Mouse (Mus musculus): ENCODE data around the gene Arhgef10l. TPM values are rescaled to one million over a fixed set of nuclear protein-coding genes. Genes with fewer than 3 reads are reported as not detected.

Arhgef10l gene
- polyA plus RNA-seq, 1 experiment, result 34.6 TPM

DNA sequence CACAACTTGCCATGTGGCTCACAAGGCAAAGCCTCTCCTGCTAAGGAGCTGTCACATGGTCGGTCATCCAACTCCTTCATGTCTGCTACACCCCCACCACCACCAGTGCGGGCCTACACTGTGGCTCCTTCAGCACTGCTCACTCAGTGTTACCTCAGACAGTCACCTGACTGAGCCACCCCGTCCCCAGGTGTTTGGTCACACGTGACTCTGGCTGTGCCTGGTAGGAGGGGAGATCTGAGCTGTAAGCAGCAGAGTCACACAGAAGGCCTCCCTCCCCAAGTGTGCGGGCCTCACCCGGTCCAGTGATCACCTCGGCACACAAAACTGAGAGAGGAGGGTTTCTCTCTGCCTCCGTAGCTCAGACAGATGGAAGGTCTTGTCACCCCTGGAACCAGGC is 130.5 kb downstream of the Arhgef10l start:
- TF ChIP-seq POLR2A (IDR thresholded peaks at IDR 0.05; ENCODE audit: borderline replicate concordance, extremely low read depth, low read depth, low read length) (no peak), CTCF (IDR thresholded peaks at IDR 0.05; ENCODE audit: insufficient read depth, low read length) (no peak)
- no peak for DNase-seq
- 77% methylated on average over 8 of the region's 8 CpGs for WGBS
- Histone ChIP-seq H3K4me3 (replicated peaks; ENCODE audit: extremely low read depth, low read depth, low read length) (no peak overlapping the region), H3K4me1 (ENCODE audit: control insufficient read depth, insufficient read depth, low read length) (no peaks in the 10 kb centered on the region)

DNA sequence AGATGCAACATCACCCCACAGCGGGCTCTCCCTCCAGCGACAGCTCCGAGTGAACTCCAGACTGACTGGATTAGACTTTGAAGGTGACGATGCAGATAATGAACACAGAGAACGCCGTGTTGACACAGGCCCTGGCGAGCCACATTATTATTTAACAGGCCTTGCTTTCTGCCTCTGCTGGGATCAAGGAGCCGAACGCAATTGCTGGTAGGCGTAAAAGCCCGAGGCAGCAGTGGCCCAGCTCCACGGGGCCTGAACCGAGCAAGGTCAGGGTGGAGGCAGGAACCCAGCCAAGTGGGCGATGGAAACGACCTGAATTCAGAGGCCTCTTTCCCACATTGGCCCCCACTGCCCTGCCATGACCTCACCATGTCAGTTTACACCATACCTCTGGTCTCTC is 133.5 kb downstream of the Arhgef10l start:
- H3K4me3 ChIP-seq (replicated peaks; ENCODE audit: extremely low read depth, low read depth, low read length), result no peak overlapping the region
- 46% methylated on average over 15 of the region's 15 CpGs for WGBS
- TF ChIP-seq CTCF (IDR thresholded peaks at IDR 0.05; ENCODE audit: insufficient read depth, low read length) (no peak), POLR2A (IDR thresholded peaks at IDR 0.05; ENCODE audit: borderline replicate concordance, extremely low read depth, low read depth, low read length) (no peak)
- DNase-seq, result no peak
- no peaks in the 10 kb centered on the region for H3K4me1 ChIP-seq (ENCODE audit: control insufficient read depth, insufficient read depth, low read length)

DNA sequence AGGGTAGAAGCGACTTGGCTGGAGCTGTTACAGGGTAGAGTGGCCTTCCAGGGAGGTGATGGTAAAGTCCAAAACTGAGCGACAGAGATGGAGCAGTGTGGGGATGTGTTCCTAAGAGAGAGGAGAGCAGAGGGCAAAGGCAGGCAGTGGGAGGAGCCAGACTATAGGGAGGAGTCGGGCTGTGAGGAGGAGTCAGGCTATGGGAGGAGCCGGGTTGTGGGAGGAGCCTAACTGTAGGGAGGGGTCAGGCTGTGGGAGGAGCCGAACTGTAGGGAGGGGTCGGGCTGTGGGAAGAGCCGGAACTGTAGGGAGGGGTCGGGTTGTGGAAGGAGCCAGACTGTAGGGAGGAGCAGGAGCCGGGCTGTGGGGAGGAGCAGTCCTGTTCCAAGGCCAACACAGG is 134.8 kb downstream of the Arhgef10l start:
- DNase-seq, result no peak
- TF ChIP-seq POLR2A (IDR thresholded peaks at IDR 0.05; ENCODE audit: borderline replicate concordance, extremely low read depth, low read depth, low read length) (no peak), CTCF (IDR thresholded peaks at IDR 0.05; ENCODE audit: insufficient read depth, low read length) (no peak)
- WGBS, result 37% methylated on average over 9 of the region's 9 CpGs

DNA sequence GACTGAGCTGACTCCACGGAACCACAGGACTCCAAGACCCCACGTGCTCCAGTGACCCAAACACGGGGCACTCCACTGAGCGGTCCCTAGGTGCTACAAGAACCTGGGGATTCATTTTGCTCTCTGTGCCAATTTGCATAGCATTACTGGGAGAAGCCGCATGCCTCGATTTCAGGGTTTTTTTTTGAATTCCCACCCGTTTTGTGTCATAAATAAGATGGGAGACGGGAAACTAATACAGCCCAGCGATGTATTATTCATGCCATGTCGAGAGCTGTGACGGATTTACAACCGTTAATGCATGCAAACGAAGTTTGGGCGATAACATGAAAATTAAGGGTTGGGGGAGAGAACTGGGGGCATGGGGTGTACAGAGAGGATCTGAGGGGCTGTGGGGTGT is 136.1 kb downstream of the Arhgef10l start:
- TF ChIP-seq POLR2A (IDR thresholded peaks at IDR 0.05; ENCODE audit: borderline replicate concordance, extremely low read depth, low read depth, low read length) (no peak), CTCF (IDR thresholded peaks at IDR 0.05; ENCODE audit: insufficient read depth, low read length) (no peak)
- no peak for DNase-seq
- WGBS, result 77% methylated on average over 14 of the region's 14 CpGs

More for the DNA sequence above, 134.8 kb downstream of the Arhgef10l start:
- Histone ChIP-seq H3K4me1 (ENCODE audit: control insufficient read depth, insufficient read depth, low read length) (no peaks in the 10 kb centered on the region), H3K4me3 (replicated peaks; ENCODE audit: extremely low read depth, low read depth, low read length) (no peak overlapping the region)

DNA sequence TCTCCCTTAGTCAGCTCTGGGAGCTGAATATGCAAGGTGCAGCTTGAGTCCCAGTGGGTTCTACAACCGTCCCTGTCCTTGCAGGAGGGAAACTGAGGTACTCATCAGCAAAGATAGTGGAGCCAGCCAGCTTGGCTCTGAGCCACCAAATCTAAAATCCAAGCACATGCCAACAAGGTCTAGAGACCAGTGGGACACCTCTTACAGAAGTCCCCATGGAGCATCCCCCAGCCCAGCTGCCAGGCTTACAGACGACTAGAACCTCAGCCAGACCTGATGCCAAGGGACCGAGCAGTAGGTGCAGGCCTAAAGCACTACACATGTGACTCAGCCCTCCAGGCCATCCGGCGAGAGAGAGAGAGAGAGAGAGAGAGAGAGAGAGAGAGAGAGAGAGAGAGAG is 137.4 kb downstream of the Arhgef10l start:
- WGBS, result 64% methylated on average over 5 of the region's 5 CpGs

More for the DNA sequence above, 136.1 kb downstream of the Arhgef10l start:
- Histone ChIP-seq H3K4me1 (ENCODE audit: control insufficient read depth, insufficient read depth, low read length) (no peaks in the 10 kb centered on the region), H3K4me3 (replicated peaks; ENCODE audit: extremely low read depth, low read depth, low read length) (no peak overlapping the region)

DNA sequence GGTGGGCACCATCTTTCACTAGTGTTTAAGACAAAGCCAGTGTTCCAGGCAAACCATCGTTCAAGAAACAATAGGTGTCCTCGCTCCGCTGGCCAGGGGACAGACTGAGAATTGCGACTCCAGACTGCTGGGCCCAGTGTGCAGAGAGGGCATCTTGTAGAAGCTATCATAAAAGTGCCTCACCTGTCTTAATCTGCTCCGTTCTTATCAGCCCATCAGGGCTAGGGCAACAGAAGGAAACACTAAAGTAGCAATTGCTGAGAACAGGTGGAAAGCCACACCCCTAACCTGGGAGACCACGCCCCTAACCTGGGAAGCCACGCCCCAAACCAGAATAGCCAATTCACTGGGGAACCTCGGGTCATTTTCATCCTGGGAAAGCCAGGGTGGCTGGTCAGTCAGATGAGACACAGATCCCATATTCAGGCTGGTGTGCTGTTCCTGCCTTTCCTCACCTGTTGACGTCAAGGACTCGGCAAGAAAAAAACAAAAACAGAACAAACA is 140.1 kb downstream of the Arhgef10l start:
- TF ChIP-seq CTCF (IDR thresholded peaks at IDR 0.05; ENCODE audit: insufficient read depth, low read length) (no peak), POLR2A (IDR thresholded peaks at IDR 0.05; ENCODE audit: borderline replicate concordance, extremely low read depth, low read depth, low read length) (no peak)
- Histone ChIP-seq H3K4me3 (replicated peaks; ENCODE audit: extremely low read depth, low read depth, low read length) (no peak overlapping the region), H3K4me1 (ENCODE audit: control insufficient read depth, insufficient read depth, low read length) (no peaks in the 10 kb centered on the region)
- WGBS, result 73% methylated on average over 10 of the region's 10 CpGs
- no peak for DNase-seq

More for the DNA sequence above, 137.4 kb downstream of the Arhgef10l start:
- TF ChIP-seq CTCF (IDR thresholded peaks at IDR 0.05; ENCODE audit: insufficient read depth, low read length) (no peak), POLR2A (IDR thresholded peaks at IDR 0.05; ENCODE audit: borderline replicate concordance, extremely low read depth, low read depth, low read length) (no peak)
- DNase-seq, result no peak
- H3K4me3 ChIP-seq (replicated peaks; ENCODE audit: extremely low read depth, low read depth, low read length), result no peak overlapping the region
- no peaks in the 10 kb centered on the region for H3K4me1 ChIP-seq (ENCODE audit: control insufficient read depth, insufficient read depth, low read length)

DNA sequence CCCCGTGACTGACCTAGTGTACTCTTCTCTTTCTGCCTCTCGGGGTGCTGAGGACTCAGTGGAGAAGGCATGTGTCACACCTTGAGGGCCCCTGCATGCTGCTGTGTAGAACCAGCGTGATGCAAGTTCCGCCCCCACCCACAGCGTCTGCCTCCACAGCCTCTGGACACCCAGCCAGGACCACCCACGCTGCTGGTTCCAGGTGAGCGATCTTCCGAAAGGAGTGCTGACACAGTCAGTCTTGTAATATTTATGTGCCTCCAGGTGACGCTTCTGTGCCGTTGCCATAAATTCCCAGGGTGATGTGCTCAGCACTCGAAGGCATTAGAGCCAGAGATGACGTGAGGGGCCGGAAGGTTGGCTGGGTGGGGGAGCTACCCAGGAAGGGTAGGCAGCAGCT is 140.9 kb downstream of the Arhgef10l start:
- Histone ChIP-seq H3K4me1 (ENCODE audit: control insufficient read depth, insufficient read depth, low read length) (no peaks in the 10 kb centered on the region), H3K4me3 (replicated peaks; ENCODE audit: extremely low read depth, low read depth, low read length) (no peak overlapping the region)
- TF ChIP-seq CTCF (IDR thresholded peaks at IDR 0.05; ENCODE audit: insufficient read depth, low read length) (no peak), POLR2A (IDR thresholded peaks at IDR 0.05; ENCODE audit: borderline replicate concordance, extremely low read depth, low read depth, low read length) (no peak)
- no peak for DNase-seq
- WGBS, result 67% methylated on average over 13 of the region's 13 CpGs

DNA sequence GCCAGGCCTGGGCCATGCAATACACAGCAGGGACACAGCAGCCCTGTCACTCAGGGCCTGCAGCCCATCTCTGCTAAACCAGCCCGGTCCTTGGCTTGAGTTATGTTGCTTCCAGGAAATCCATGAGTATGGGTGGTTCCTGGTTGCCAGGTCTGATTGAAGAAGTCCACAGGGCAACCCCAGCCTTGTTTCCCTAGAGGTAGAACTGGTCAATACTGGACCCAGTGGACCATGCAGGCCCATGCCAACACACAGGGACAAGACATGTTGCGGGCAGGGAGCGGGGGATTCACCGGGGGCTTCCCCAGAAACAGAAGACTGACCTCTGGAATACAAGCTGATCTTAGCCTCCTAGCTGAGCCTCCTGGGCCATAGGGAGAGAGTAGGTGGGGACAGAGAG is 142.9 kb downstream of the Arhgef10l start:
- 92% methylated on average over 4 of the region's 4 CpGs for WGBS
- DNase-seq, result no peak
- Histone ChIP-seq H3K4me1 (ENCODE audit: control insufficient read depth, insufficient read depth, low read length) (no peaks in the 10 kb centered on the region), H3K4me3 (replicated peaks; ENCODE audit: extremely low read depth, low read depth, low read length) (no peak overlapping the region)
- TF ChIP-seq CTCF (IDR thresholded peaks at IDR 0.05; ENCODE audit: insufficient read depth, low read length), result no peak
- no peak for TF ChIP-seq POLR2A (IDR thresholded peaks at IDR 0.05; ENCODE audit: borderline replicate concordance, extremely low read depth, low read depth, low read length)

DNA sequence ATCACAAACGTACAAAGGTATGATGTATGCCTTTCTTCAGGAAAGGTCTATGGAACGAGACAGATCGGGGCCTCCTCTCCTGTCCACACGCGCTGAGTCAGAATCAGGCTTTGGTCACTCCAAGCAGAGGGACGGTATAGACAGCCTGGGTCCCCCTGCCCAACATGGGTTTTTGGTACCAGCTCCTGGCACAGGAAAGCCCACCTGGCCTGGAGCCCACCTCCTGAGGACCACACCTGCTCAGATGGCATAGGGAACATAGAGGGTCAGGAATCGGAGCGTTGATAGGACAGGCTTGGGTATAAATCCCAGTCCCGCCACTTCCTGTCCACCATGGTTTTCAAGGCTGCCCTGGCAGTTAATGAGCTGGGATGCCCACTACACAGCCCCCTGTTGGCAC is 145.1 kb downstream of the Arhgef10l start:
- Histone ChIP-seq H3K4me3 (replicated peaks; ENCODE audit: extremely low read depth, low read depth, low read length) (no peak overlapping the region), H3K4me1 (ENCODE audit: control insufficient read depth, insufficient read depth, low read length) (no peaks in the 10 kb centered on the region)
- no peak for TF ChIP-seq CTCF (IDR thresholded peaks at IDR 0.05; ENCODE audit: insufficient read depth, low read length)
- TF ChIP-seq POLR2A (IDR thresholded peaks at IDR 0.05; ENCODE audit: borderline replicate concordance, extremely low read depth, low read depth, low read length), result no peak
- 93% methylated on average over 9 of the region's 9 CpGs for WGBS
- DNase-seq, result no peak

DNA sequence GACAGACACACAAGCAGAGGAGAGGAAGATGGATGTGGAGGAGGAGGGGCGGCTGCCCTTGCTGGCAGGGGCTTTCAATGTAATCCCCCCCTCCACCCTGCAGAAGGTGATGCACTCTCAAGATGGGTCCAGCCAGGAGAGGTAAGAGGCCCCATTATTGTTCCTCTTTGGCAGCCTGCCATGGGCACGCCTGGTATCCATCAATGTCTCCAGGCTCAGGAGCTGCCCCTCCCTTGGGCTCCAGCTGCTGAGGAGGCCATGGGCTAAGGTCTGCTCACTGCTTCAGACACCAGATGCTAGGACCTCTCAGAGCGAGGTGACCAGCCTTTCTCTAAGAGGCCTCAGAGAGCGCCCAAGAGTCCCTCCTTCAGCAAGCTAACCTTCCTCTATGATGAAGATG is 152.0 kb downstream of the Arhgef10l start:
- TF ChIP-seq POLR2A (IDR thresholded peaks at IDR 0.05; ENCODE audit: borderline replicate concordance, extremely low read depth, low read depth, low read length), result no peak
- TF ChIP-seq CTCF (IDR thresholded peaks at IDR 0.05; ENCODE audit: insufficient read depth, low read length), result no peak
- 74% methylated on average over 4 of the region's 4 CpGs for WGBS
- Histone ChIP-seq H3K4me1 (ENCODE audit: control insufficient read depth, insufficient read depth, low read length) (no peaks in the 10 kb centered on the region), H3K4me3 (replicated peaks; ENCODE audit: extremely low read depth, low read depth, low read length) (no peak overlapping the region)
- DNase-seq, result no peak

Measured in lung, adult 2 months (tissue).